Mouse (Mus musculus) regulatory T cell (primary cell): ENCODE measurements around the gene Slc37a3.

ENCODE experiments used
- in situ Hi-C: fragments of 300-600 bp; cut with MboI, MseI; formaldehyde crosslinking; loops from one replicate; pipeline ENCODE4 v1.15.1; 2025; ENCODE audit warnings: high pct_unique_total_duplicates

Gene Slc37a3

GRCm38 (mm10) chr6:39319061-39319761, 58.3 kb downstream of the Slc37a3 start:
- in situ Hi-C loops, result no loop called here

GRCm38 (mm10) chr6:39318631-39319010, 58.9 kb downstream of the Slc37a3 start:
- in situ Hi-C loops, result no loop called here

GRCm38 (mm10) chr6:39317854-39318630, 59.4 kb downstream of the Slc37a3 start:
- in situ Hi-C loops, result no loop called here

- in situ Hi-C loops, result no loop called here
Observed at GRCm38 (mm10) chr6:39316089-39316488, 61.4 kb downstream of the Slc37a3 start.

- in situ Hi-C loops, result no loop called here
Observed at GRCm38 (mm10) chr6:39314461-39314860, 63.0 kb downstream of the Slc37a3 start.

- in situ Hi-C loops, result no loop called here
Observed at GRCm38 (mm10) chr6:39311786-39312185, 65.7 kb downstream of the Slc37a3 start.

GRCm38 (mm10) chr6:39304371-39304874, 73.1 kb downstream of the Slc37a3 start:
- in situ Hi-C loops, result no loop called here

- in situ Hi-C loops, result no loop called here
Observed at GRCm38 (mm10) chr6:39301484-39301883, 76.0 kb downstream of the Slc37a3 start.

- in situ Hi-C loops, result no loop called here
Observed at GRCm38 (mm10) chr6:39297079-39297478, 80.4 kb downstream of the Slc37a3 start.

- in situ Hi-C loops, result no loop called here
Observed at GRCm38 (mm10) chr6:39296474-39296873, 81.0 kb downstream of the Slc37a3 start.

GRCm38 (mm10) chr6:39295727-39296411, 81.6 kb downstream of the Slc37a3 start:
- in situ Hi-C loops, result no loop called here

GRCm38 (mm10) chr6:39289721-39290120, 87.8 kb downstream of the Slc37a3 start:
- in situ Hi-C loops, result no loop called here

- in situ Hi-C loops, result no loop called here
Observed at GRCm38 (mm10) chr6:39287782-39288181, 89.7 kb downstream of the Slc37a3 start.

GRCm38 (mm10) chr6:39286732-39287083, 90.8 kb downstream of the Slc37a3 start:
- in situ Hi-C loops, result no loop called here

GRCm38 (mm10) chr6:39286053-39286731, 91.3 kb downstream of the Slc37a3 start:
- in situ Hi-C loops, result no loop called here

GRCm38 (mm10) chr6:39284836-39285235, 92.6 kb downstream of the Slc37a3 start:
- in situ Hi-C loops, result no loop called here
